Mouse (Mus musculus) hindbrain, embryonic 16.5 days (tissue): ENCODE results near the gene Nfkbil1. TPM values are rescaled to one million over a fixed set of nuclear protein-coding genes. Genes with fewer than 3 reads are reported as not detected.
"Not testable (repeated sequence)": the region's sequence is repeated elsewhere in the genome, so short reads cannot be mapped to it uniquely, and the experiment has no call there.

Experiments used
- ATAC-seq: fragments of 200-750 bp; cut with Nextera tagmentation; 2 replicates; pipeline ENCODE4 v1.8.0; 2017; ENCODE audit warnings: moderate TSS enrichment, moderate library complexity
- H3K27ac ChIP-seq: fragments of 300-500 bp; sonication (generic); 2 replicates; pipeline ENCODE4 v1.5.1; 2014; ENCODE audit warnings: low read depth, mild to moderate bottlenecking, control low read depth, low read length, moderate library complexity
- H3K27me3 ChIP-seq: fragments of 300-500 bp; sonication (generic); replicated peaks from 2 replicates; pipeline ENCODE4 v1.6.1; 2014; ENCODE audit warnings: low read length; ENCODE audit not compliant: control insufficient read depth, insufficient read depth
- H3K36me3 ChIP-seq: fragments of 300-500 bp; sonication (generic); 2 replicates; pipeline ENCODE4 v1.6.1; 2014; ENCODE audit warnings: mild to moderate bottlenecking, low read length, moderate library complexity, mixed read lengths; ENCODE audit not compliant: control insufficient read depth, insufficient read depth
- H3K4me1 ChIP-seq: fragments of 300-500 bp; sonication (generic); 2 replicates; pipeline ENCODE4 v1.6.1; 2014; ENCODE audit warnings: low read depth, low read length; ENCODE audit not compliant: control insufficient read depth, insufficient read depth
- H3K4me2 ChIP-seq: fragments of 300-500 bp; sonication (generic); 2 replicates; pipeline ENCODE4 v1.6.1; 2014; ENCODE audit warnings: mild to moderate bottlenecking, low read length, control low read depth, moderate library complexity
- H3K4me3 ChIP-seq: fragments of 300-500 bp; sonication (generic); 2 replicates; pipeline ENCODE4 v1.5.1; 2014; ENCODE audit warnings: mild to moderate bottlenecking, low read length, control low read depth, moderate library complexity
- H3K9ac ChIP-seq: fragments of 300-500 bp; sonication (generic); 2 replicates; pipeline ENCODE4 v1.6.1; 2014; ENCODE audit warnings: low read depth, mild to moderate bottlenecking, control low read depth, low read length, moderate library complexity
- H3K9me3 ChIP-seq: fragments of 300-500 bp; sonication (generic); 2 replicates; pipeline ENCODE4 v1.6.1; 2014; ENCODE audit warnings: mild to moderate bottlenecking, low read length, moderate library complexity; ENCODE audit not compliant: control insufficient read depth
- WGBS: fragments of 180-500 bp; shearing (Covaris S2); extraction: QIAGEN DNeasy Blood & Tissue Kit; methylation state at CpG from one replicate; pipeline ENCODE4 v1.1.7; 2014; 5-methylcytosine and 5-hydroxymethylcytosine counted together
- polyA plus RNA-seq: library from polyadenylated mRNA; unstranded; fragments of >200 nt; fragmentation: Nextera tagmentation; extraction: Ambion mirVana; gene quantifications from 2 replicates; pipeline ENCODE4 v1.2.1, GENCODE M21; 2015

The Nfkbil1 gene
- polyA plus RNA-seq, 1 experiment from 2014 or later, result 9.8 TPM

DNA sequence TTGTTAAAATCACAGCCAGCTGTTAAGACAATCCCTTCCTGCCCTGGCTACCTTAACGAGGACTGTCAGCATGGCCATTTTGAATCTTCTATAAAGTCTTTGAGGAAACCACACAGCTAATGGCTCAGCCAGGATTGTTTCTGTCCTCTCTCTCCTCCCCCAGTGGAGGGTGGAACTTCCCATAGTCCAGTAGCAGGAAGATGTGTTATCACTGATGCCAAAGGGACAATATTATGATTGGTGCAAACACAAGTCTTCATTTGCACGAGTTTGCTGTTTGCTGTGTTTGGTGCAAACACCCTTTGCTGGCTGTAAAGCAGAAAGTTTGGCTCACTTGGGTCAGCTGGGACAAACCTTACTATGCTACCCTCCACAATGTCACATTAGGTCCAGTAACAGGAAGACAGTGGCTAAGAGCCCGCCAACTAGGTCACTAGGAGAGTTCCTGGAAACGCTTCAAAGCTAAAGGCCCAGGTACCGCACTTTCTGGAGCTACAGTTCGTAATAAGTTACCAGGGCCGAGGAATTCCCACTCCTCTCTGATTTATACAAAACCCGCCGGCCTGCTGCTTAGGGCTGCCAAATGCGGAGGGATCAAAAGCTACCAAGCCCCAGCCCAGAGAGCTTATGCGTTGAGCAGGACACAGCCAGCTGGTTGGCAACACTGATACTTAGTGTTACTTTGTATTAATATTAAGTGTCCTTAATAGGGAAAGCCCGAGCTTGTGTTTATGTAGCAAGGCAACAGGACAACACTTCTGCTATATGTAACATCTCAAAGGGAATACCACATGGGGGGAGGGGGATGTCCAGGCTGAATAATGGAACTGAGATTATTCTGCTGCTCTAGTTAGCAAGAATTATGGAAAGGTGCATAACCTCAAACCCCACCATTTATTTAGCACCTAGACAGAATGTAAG, 5.1 kb upstream of the Nfkbil1 start:
- peak; percentile 1; the same call in 1 of the 2 replicates for ATAC-seq
- no peaks in the 10 kb centered on the region for H3K9me3 ChIP-seq
- H3K9ac ChIP-seq, result peak overlapping the region; percentile 64
- peak overlapping the region; percentile 89 for H3K27ac ChIP-seq
- H3K4me1 ChIP-seq, result peaks cover 41% of the 10 kb centered on the region
- H3K4me3 ChIP-seq, result peak overlapping the region; percentile 69
- peaks cover 21% of the 10 kb centered on the region for H3K36me3 ChIP-seq
- no peaks in the 10 kb centered on the region for H3K27me3 ChIP-seq
- WGBS, result 30% methylated on average over 12 of the region's 12 CpGs
- peak overlapping the region; percentile 78 for H3K4me2 ChIP-seq

- no peak overlapping the region for H3K9ac ChIP-seq
Measured at GRCm38 (mm10) chr17:35239700-35240099, 4.1 kb upstream of the Nfkbil1 start.

GRCm38 (mm10) chr17:35237504-35237903, 1.9 kb upstream of the Nfkbil1 start:
- H3K4me1 ChIP-seq, result peaks cover 26% of the 10 kb centered on the region
- H3K27me3 ChIP-seq, result no peaks in the 10 kb centered on the region
- peak overlapping the region; percentile 89 for H3K4me2 ChIP-seq
- ATAC-seq, result no peak
- H3K9me3 ChIP-seq, result no peaks in the 10 kb centered on the region
- H3K4me3 ChIP-seq, result peak overlapping the region; percentile 54; the same call in 1 of the 2 replicates
- WGBS, result 84% methylated on average over 12 of the region's 12 CpGs
- H3K9ac ChIP-seq, result peak overlapping the region; percentile 75; the same call in 1 of the 2 replicates
- H3K27ac ChIP-seq, result no peak overlapping the region
- H3K36me3 ChIP-seq, result peaks cover 2% of the 10 kb centered on the region; the same call in 1 of the 2 replicates

More at GRCm38 (mm10) chr17:35239700-35240099, 4.1 kb upstream of the Nfkbil1 start:
- no peak for ATAC-seq
- H3K9me3 ChIP-seq, result no peaks in the 10 kb centered on the region
- no peak overlapping the region for H3K4me2 ChIP-seq
- peaks cover 15% of the 10 kb centered on the region for H3K36me3 ChIP-seq
- peaks cover 34% of the 10 kb centered on the region for H3K4me1 ChIP-seq
- 79% methylated on average over 5 of the region's 5 CpGs for WGBS
- no peak overlapping the region for H3K4me3 ChIP-seq
- no peaks in the 10 kb centered on the region for H3K27me3 ChIP-seq
- no peak overlapping the region for H3K27ac ChIP-seq

DNA sequence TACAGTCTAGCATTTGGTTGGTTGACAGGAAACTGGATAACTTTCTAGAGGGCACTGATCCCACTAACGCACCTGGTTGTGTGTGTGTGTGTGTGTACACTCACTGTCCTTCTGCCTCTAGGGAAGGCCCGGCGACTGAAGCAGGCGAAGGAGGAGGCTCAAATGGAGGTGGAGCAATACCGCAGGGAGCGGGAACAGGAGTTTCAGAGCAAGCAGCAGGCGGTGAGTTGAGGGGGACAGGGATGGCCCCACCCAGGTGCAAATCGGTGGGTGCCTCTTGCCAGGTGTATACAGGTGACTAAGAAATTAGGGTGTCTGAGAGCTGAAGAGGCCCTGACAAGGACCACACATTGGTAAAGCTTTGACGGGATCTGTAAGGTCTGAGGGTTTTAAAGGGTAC, 1.4 kb upstream of the Nfkbil1 start:
- H3K4me3 ChIP-seq, result peak overlapping the region; percentile 54
- peak overlapping the region; percentile 89 for H3K4me2 ChIP-seq
- 69% methylated on average over 9 of the region's 9 CpGs for WGBS
- peak overlapping the region; percentile 75 for H3K9ac ChIP-seq
- H3K36me3 ChIP-seq, result peaks cover 2% of the 10 kb centered on the region; the same call in 1 of the 2 replicates
- peaks cover 30% of the 10 kb centered on the region for H3K4me1 ChIP-seq
- ATAC-seq, result no peak
- no peaks in the 10 kb centered on the region for H3K27me3 ChIP-seq
- H3K9me3 ChIP-seq, result no peaks in the 10 kb centered on the region
- H3K27ac ChIP-seq, result peak overlapping the region; percentile 95

GRCm38 (mm10) chr17:35236390-35236746, 776 bp upstream of the Nfkbil1 start:
- Histone ChIP-seq H3K4me3 (peak overlapping the region; percentile 54), H3K9ac (peak overlapping the region; percentile 75), H3K4me2 (peak overlapping the region; percentile 89), H3K27me3 (no peaks in the 10 kb centered on the region), H3K36me3 (peaks cover 2% of the 10 kb centered on the region; the same call in 1 of the 2 replicates), H3K9me3 (no peaks in the 10 kb centered on the region), H3K27ac (peak overlapping the region; percentile 95), H3K4me1 (peaks cover 34% of the 10 kb centered on the region)
- peak; percentile 85 for ATAC-seq
- 1% methylated on average over 18 of the region's 18 CpGs for WGBS

- Histone ChIP-seq H3K4me2 (peak overlapping the region; percentile 89), H3K4me3 (peak overlapping the region; percentile 54), H3K27ac (peak overlapping the region; percentile 95), H3K36me3 (peaks cover 6% of the 10 kb centered on the region; the same call in 1 of the 2 replicates), H3K9me3 (no peaks in the 10 kb centered on the region), H3K9ac (peak overlapping the region; percentile 75), H3K4me1 (peaks cover 28% of the 10 kb centered on the region), H3K27me3 (no peaks in the 10 kb centered on the region)
- no peak for ATAC-seq
- 3% methylated on average over 31 of the region's 31 CpGs for WGBS
Measured at GRCm38 (mm10) chr17:35234903-35235302, 689 bp downstream of the Nfkbil1 start.

DNA sequence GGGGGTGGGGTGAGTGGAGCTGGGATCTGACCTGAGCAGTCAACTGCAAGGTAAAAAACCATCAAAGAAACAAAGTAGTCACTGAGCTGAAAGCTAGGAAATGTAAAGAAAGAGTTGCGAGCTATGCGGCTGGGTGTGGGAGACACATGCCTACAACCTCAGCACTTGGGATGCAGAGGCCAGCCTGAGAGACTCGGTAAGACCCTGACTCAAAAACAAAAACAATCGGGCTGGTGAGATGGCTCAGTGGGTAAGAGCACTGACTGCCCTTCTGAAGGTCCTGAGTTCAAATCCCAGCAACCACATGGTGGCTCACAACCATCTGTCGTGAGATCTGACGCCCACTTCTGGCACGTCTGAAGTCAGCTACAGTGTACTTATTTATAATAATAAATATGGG, 1.5 kb downstream of the Nfkbil1 start:
- H3K4me2 ChIP-seq, H3K27me3 ChIP-seq, H3K36me3 ChIP-seq, H3K27ac ChIP-seq, H3K9ac ChIP-seq, ATAC-seq, H3K9me3 ChIP-seq, H3K4me3 ChIP-seq: not testable (repeated sequence)
- peaks cover 28% of the 10 kb centered on the region for H3K4me1 ChIP-seq
- WGBS, result 81% methylated on average over 7 of the region's 7 CpGs

GRCm38 (mm10) chr17:35233114-35233980, 2.2 kb downstream of the Nfkbil1 start, which contains the start of gene Atp6v1g2:
Gene Atp6v1g2 (plus strand): TSS chr17:35233660.
- no peak for ATAC-seq
- 74% methylated on average over 18 of the region's 18 CpGs for WGBS
- Histone ChIP-seq H3K4me2 (peak within 1 kb of the TSS; percentile 89), H3K4me3 (peak within 1 kb of the TSS; percentile 54), H3K4me1 (peaks cover 28% of the 10 kb centered on the region), H3K9me3 (no peaks in the 10 kb centered on the region), H3K9ac (peak within 1 kb of the TSS; percentile 75; the same call in 1 of the 2 replicates), H3K36me3 (peaks cover 13% of the 10 kb centered on the region; the same call in 1 of the 2 replicates), H3K27me3 (no peaks in the 10 kb centered on the region), H3K27ac (no peak within 1 kb of the TSS)
